Mouse (Mus musculus): Measurements from ENCODE around the gene Znhit6. TPM values are rescaled to one million over a fixed set of nuclear protein-coding genes. Genes with fewer than 3 reads are reported as not detected.

Gene Znhit6
- total and polyA plus RNA-seq, 3 experiments, result 54.4 to 188 (median 58.6) TPM

GRCm38 (mm10) chr3:145648991-145649851, 73.2 kb downstream of the Znhit6 start:
- dilution Hi-C loops (cut with MboI; ENCODE audit: extremely low pct_ligation_motif_present, extremely low pct_unique_long_range_greater_than_20kb, low sequenced_read_pairs), result no loop called here
- Histone ChIP-seq H3K27ac (ENCODE audit: insufficient read depth, low read depth) (no peak overlapping the region), H3K27me3 (replicated peaks) (no peaks in the 10 kb centered on the region)

GRCm38 (mm10) chr3:145649852-145650202, 73.8 kb downstream of the Znhit6 start, which contains the start of gene Ccn1:
Gene Ccn1, minus strand, starts transcription at chr3:145649981.
- no peaks in the 10 kb centered on the region for H3K36me3 ChIP-seq (replicated peaks in 1 of 2; ENCODE audit: control insufficient read depth in 1 of 2, insufficient read depth in 1 of 2, low read length in 1 of 2)
- dilution Hi-C loops (cut with MboI; ENCODE audit: extremely low pct_ligation_motif_present, extremely low pct_unique_long_range_greater_than_20kb, low sequenced_read_pairs) (no loop called here), in situ Hi-C loops (cut with MboI; ENCODE audit: low pct_ligation_motif_present, low pct_unique_long_range_greater_than_20kb, low sequenced_read_pairs) (no loop called here)
- no peak within 1 kb of the TSS for H3K9ac ChIP-seq (ENCODE audit: insufficient read depth, low read depth)
- no peak within 1 kb of the TSS for H3K4me2 ChIP-seq (ENCODE audit: insufficient read depth, low read depth, poor library complexity, severe bottlenecking)
- DNase-seq (ENCODE audit: extremely low read depth), result no peak
- H3K9me3 ChIP-seq (replicated peaks; ENCODE audit: low read length), result peaks cover 2% of the 10 kb centered on the region
- H3K27ac ChIP-seq (ENCODE audit: insufficient read depth, low read depth), result no peak within 1 kb of the TSS
- no peak within 1 kb of the TSS for H3K4me3 ChIP-seq (replicated peaks in 1 of 3; ENCODE audit: low read depth in 2 of 3, low read length in 2 of 3, poor library complexity in 1 of 3)
- H3K27me3 ChIP-seq (replicated peaks), result no peaks in the 10 kb centered on the region
- H3K4me1 ChIP-seq (ENCODE audit: control insufficient read depth in 1 of 2, insufficient read depth in 2 of 2), result peaks cover 0 to 11% of the 10 kb centered on the region in 2 experiments; a peak in 2 of 4 replicates
- no peaks in the 10 kb centered on the region for H3K79me2 ChIP-seq (replicated peaks; ENCODE audit: control insufficient read depth, extremely low read depth, insufficient read depth, poor library complexity, severe bottlenecking)
- TF ChIP-seq NELFE (IDR thresholded peaks at IDR 0.05; ENCODE audit: low read depth, low read length), result no peak
- TF ChIP-seq CTCF (conservative IDR thresholded peaks at IDR 0.05 in 1 of 2, IDR thresholded peaks at IDR 0.05 in 1 of 2; ENCODE audit: low read depth in 2 of 2, low read length in 2 of 2), result no peak
- TF ChIP-seq TBP (conservative IDR thresholded peaks at IDR 0.05; ENCODE audit: low read depth, low read length), result no peak
- TF ChIP-seq TCF12 (IDR thresholded peaks at IDR 0.05; ENCODE audit: low read depth, low read length), result no peak
- TF ChIP-seq MAX (IDR thresholded peaks at IDR 0.05; ENCODE audit: low read length), result no peak
- TF ChIP-seq MEF2A (IDR thresholded peaks at IDR 0.05; ENCODE audit: borderline replicate concordance, low read depth, low read length), result no peak
- no peak for TF ChIP-seq ELF1 (IDR thresholded peaks at IDR 0.05; ENCODE audit: low read depth, low read length)
- TF ChIP-seq PAX5 (IDR thresholded peaks at IDR 0.05; ENCODE audit: low read length), result no peak
- TF ChIP-seq KAT2A (IDR thresholded peaks at IDR 0.05; ENCODE audit: insufficient replicate concordance, low read length), result no peak
- TF ChIP-seq RAD21 (IDR thresholded peaks at IDR 0.05; ENCODE audit: low read depth, low read length), result no peak
- no peak for TF ChIP-seq MXI1 (IDR thresholded peaks at IDR 0.05; ENCODE audit: low read depth, low read length)
- no peak for TF ChIP-seq CHD1 (IDR thresholded peaks at IDR 0.05; ENCODE audit: low read depth, low read length)
- TF ChIP-seq USF1 (IDR thresholded peaks at IDR 0.05; ENCODE audit: low read depth, low read length), result no peak
- TF ChIP-seq BHLHE40 (IDR thresholded peaks at IDR 0.05; ENCODE audit: low read depth, low read length), result no peak
- TF ChIP-seq ZNF384 (IDR thresholded peaks at IDR 0.05; ENCODE audit: low read depth, low read length), result no peak
- no peak for TF ChIP-seq HCFC1 (IDR thresholded peaks at IDR 0.05; ENCODE audit: low read depth, low read length)
- no peak for TF ChIP-seq UBTF (IDR thresholded peaks at IDR 0.05; ENCODE audit: low read depth, low read length)

More at GRCm38 (mm10) chr3:145648991-145649851, 73.2 kb downstream of the Znhit6 start:
- in situ Hi-C loops (cut with MboI; ENCODE audit: low pct_ligation_motif_present, low pct_unique_long_range_greater_than_20kb, low sequenced_read_pairs), result no loop called here
- Histone ChIP-seq H3K79me2 (replicated peaks; ENCODE audit: control insufficient read depth, extremely low read depth, insufficient read depth, poor library complexity, severe bottlenecking) (no peaks in the 10 kb centered on the region), H3K4me1 (ENCODE audit: control insufficient read depth in 1 of 2, insufficient read depth in 2 of 2) (peaks cover 0 to 11% of the 10 kb centered on the region in 2 experiments; a peak in 2 of 4 replicates), H3K9me3 (replicated peaks; ENCODE audit: low read length) (peaks cover 2% of the 10 kb centered on the region), H3K4me2 (ENCODE audit: insufficient read depth, low read depth, poor library complexity, severe bottlenecking) (no peak overlapping the region), H3K36me3 (replicated peaks in 1 of 2; ENCODE audit: control insufficient read depth in 1 of 2, insufficient read depth in 1 of 2, low read length in 1 of 2) (no peaks in the 10 kb centered on the region), H3K4me3 (replicated peaks in 1 of 3; ENCODE audit: low read depth in 2 of 3, low read length in 2 of 3, poor library complexity in 1 of 3) (no peak overlapping the region), H3K9ac (ENCODE audit: insufficient read depth, low read depth) (no peak overlapping the region)
- no peak for DNase-seq (ENCODE audit: extremely low read depth)
- TF ChIP-seq ELF1 (IDR thresholded peaks at IDR 0.05; ENCODE audit: low read depth, low read length), result no peak
- TF ChIP-seq GABPA (IDR thresholded peaks at IDR 0.05; ENCODE audit: insufficient replicate concordance, low read depth, low read length), result no peak
- TF ChIP-seq IRF4 (IDR thresholded peaks at IDR 0.05; ENCODE audit: low read depth, low read length), result no peak
- no peak for TF ChIP-seq MAFK (IDR thresholded peaks at IDR 0.05; ENCODE audit: insufficient replicate concordance, low read length)
- no peak for TF ChIP-seq MYC (IDR thresholded peaks at IDR 0.05; ENCODE audit: low read depth, low read length)
- no peak for TF ChIP-seq JUND (conservative IDR thresholded peaks at IDR 0.05; ENCODE audit: low read depth, low read length)
- no peak for TF ChIP-seq ZMIZ1 (IDR thresholded peaks at IDR 0.05; ENCODE audit: low read depth, low read length)
- TF ChIP-seq EP300 (IDR thresholded peaks at IDR 0.05; ENCODE audit: low read length), result no peak
